Mouse (Mus musculus): ENCODE measurements at regions not wholly inside any gene's neighbourhood (a gene's known extent, or its start where the extent isn't known, plus 50 kb on each side); places are given as distances from the start of the nearest gene placed in this dataset.

- no peak for TF ChIP-seq ZC3H11A (IDR thresholded peaks at IDR 0.05; ENCODE audit: borderline replicate concordance, low read depth, low read length)
- TF ChIP-seq HCFC1 (IDR thresholded peaks at IDR 0.05; ENCODE audit: borderline replicate concordance, insufficient read depth, low read length), result no peak
- TF ChIP-seq CHD2 (IDR thresholded peaks at IDR 0.05; ENCODE audit: low read depth, low read length), result no peak
- no peak overlapping the region for H3K27ac ChIP-seq (ENCODE audit: insufficient read depth, low read depth, low read length, poor library complexity, severe bottlenecking)
- no peaks in the 10 kb centered on the region for H3K9me3 ChIP-seq (ENCODE audit: control insufficient read depth, insufficient read depth, low read depth, low read length)
- H3K4me1 ChIP-seq (ENCODE audit: control insufficient read depth in 2 of 2, insufficient read depth in 2 of 2, low read length in 2 of 2, poor library complexity in 1 of 2), result no peaks in the 10 kb centered on the region
- no peak overlapping the region for H3K9ac ChIP-seq (ENCODE audit: insufficient read depth, low read depth, low read length, poor library complexity, severe bottlenecking)
- DNase-seq (ENCODE audit: low read depth, low spot score), result no peak
- no peak overlapping the region for H3K4me3 ChIP-seq (ENCODE audit: insufficient read depth in 1 of 2, low read depth in 1 of 2, low read length in 2 of 2, poor library complexity in 1 of 2, severe bottlenecking in 1 of 2)
- no peaks in the 10 kb centered on the region for H3K36me3 ChIP-seq (ENCODE audit: control insufficient read depth, insufficient read depth, low read length, poor library complexity, severe bottlenecking)
- in situ Hi-C loops (cut with MboI; ENCODE audit: low sequenced_read_pairs in 2 of 2, unreplicated experiment in 2 of 2), result no loop called here
Observed at GRCm38 (mm10) chr11:114238801-114239200, 172.0 kb upstream of the Sdk2 start.

- no peaks in the 10 kb centered on the region for H3K36me3 ChIP-seq (ENCODE audit: control insufficient read depth, insufficient read depth, low read length, poor library complexity, severe bottlenecking)
- in situ Hi-C loops (cut with MboI; ENCODE audit: low sequenced_read_pairs in 2 of 2, unreplicated experiment in 2 of 2), result no loop called here
- no peak overlapping the region for H3K9ac ChIP-seq (ENCODE audit: insufficient read depth, low read depth, low read length, poor library complexity, severe bottlenecking)
- TF ChIP-seq HCFC1 (IDR thresholded peaks at IDR 0.05; ENCODE audit: borderline replicate concordance, insufficient read depth, low read length) (no peak), CHD2 (IDR thresholded peaks at IDR 0.05; ENCODE audit: low read depth, low read length) (no peak), ZC3H11A (IDR thresholded peaks at IDR 0.05; ENCODE audit: borderline replicate concordance, low read depth, low read length) (no peak)
- H3K9me3 ChIP-seq (ENCODE audit: control insufficient read depth, insufficient read depth, low read depth, low read length), result no peaks in the 10 kb centered on the region
- no peak for DNase-seq (ENCODE audit: low read depth, low spot score)
- H3K27ac ChIP-seq (ENCODE audit: insufficient read depth, low read depth, low read length, poor library complexity, severe bottlenecking), result no peak overlapping the region
- H3K4me3 ChIP-seq (ENCODE audit: insufficient read depth in 1 of 2, low read depth in 1 of 2, low read length in 2 of 2, poor library complexity in 1 of 2, severe bottlenecking in 1 of 2), result no peak overlapping the region
- H3K4me1 ChIP-seq (ENCODE audit: control insufficient read depth in 2 of 2, insufficient read depth in 2 of 2, low read length in 2 of 2, poor library complexity in 1 of 2), result no peaks in the 10 kb centered on the region
Observed at GRCm38 (mm10) chr11:114238316-114238715, 171.5 kb upstream of the Sdk2 start.

- no peak overlapping the region for H3K4me3 ChIP-seq (ENCODE audit: insufficient read depth in 1 of 2, low read depth in 1 of 2, low read length in 2 of 2, poor library complexity in 1 of 2, severe bottlenecking in 1 of 2)
- in situ Hi-C loops (cut with MboI; ENCODE audit: low sequenced_read_pairs in 2 of 2, unreplicated experiment in 2 of 2), result no loop called here
- DNase-seq (ENCODE audit: low read depth, low spot score), result no peak
Observed at GRCm38 (mm10) chr11:114234542-114234910, 167.7 kb upstream of the Sdk2 start.

DNA sequence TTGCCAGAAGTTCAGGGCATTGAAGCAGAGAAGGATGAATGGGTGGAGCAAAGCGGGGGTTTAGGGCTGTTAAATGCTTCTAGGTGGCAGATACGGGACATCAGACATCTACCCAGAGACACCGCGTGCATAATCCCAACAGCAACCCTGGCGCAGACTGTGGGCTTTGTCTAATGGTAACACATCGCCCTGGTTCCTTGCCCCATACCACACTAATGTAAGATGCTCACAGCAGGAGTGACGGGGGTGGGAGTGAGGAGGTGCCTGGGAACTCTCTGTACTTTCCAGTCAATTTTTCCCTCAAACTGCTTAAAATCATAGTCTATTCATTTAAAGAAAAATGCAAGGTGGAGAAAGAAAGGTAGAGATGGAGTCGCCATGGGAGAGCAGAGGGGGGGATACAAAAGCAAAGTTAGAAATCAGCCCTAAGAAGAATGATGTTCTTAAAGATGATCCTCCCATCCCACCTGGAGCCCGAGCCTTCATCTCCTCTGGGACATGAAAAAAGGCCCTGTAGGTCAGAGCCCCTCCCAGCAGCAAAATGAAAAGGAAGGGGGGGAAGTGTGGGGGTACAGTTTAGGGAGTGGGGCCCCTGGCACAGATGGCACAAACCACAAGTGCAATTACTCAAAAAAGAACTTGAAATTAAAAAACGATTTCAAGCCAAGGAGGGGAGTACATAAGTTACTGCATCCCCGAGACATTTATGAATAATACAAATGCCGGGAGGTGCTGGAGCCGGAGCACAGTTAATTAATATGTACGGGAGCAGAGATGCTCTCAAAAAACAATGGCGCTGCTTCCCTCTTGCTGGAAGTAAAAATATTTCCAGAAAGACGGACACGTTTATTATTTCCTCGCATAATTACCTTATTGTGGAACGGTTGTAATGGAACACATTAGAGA, 167.0 kb upstream of the Sdk2 start:
- no peak for TF ChIP-seq CHD2 (IDR thresholded peaks at IDR 0.05; ENCODE audit: low read depth, low read length)
- TF ChIP-seq ZC3H11A (IDR thresholded peaks at IDR 0.05; ENCODE audit: borderline replicate concordance, low read depth, low read length), result no peak
- TF ChIP-seq ZNF384 (IDR thresholded peaks at IDR 0.05; ENCODE audit: low read depth, low read length), result no peak
- TF ChIP-seq HCFC1 (IDR thresholded peaks at IDR 0.05; ENCODE audit: borderline replicate concordance, insufficient read depth, low read length), result no peak
- no peak for TF ChIP-seq MAFK (IDR thresholded peaks at IDR 0.05; ENCODE audit: insufficient read depth, low read depth, low read length)
- Histone ChIP-seq H3K4me1 (ENCODE audit: control insufficient read depth in 2 of 2, insufficient read depth in 2 of 2, low read length in 2 of 2, poor library complexity in 1 of 2) (no peaks in the 10 kb centered on the region), H3K4me3 (ENCODE audit: insufficient read depth in 1 of 2, low read depth in 1 of 2, low read length in 2 of 2, poor library complexity in 1 of 2, severe bottlenecking in 1 of 2) (no peak overlapping the region), H3K27ac (ENCODE audit: insufficient read depth, low read depth, low read length, poor library complexity, severe bottlenecking) (no peak overlapping the region; the same call in 1 of the 2 replicates), H3K36me3 (ENCODE audit: control insufficient read depth, insufficient read depth, low read length, poor library complexity, severe bottlenecking) (no peaks in the 10 kb centered on the region), H3K9ac (ENCODE audit: insufficient read depth, low read depth, low read length, poor library complexity, severe bottlenecking) (no peak overlapping the region), H3K9me3 (ENCODE audit: control insufficient read depth, insufficient read depth, low read depth, low read length) (no peaks in the 10 kb centered on the region)
- no peak for DNase-seq (ENCODE audit: low read depth, low spot score)
- in situ Hi-C loops (cut with MboI; ENCODE audit: low sequenced_read_pairs in 2 of 2, unreplicated experiment in 2 of 2), result no loop called here

More at GRCm38 (mm10) chr11:114234542-114234910, 167.7 kb upstream of the Sdk2 start:
- H3K9ac ChIP-seq (ENCODE audit: insufficient read depth, low read depth, low read length, poor library complexity, severe bottlenecking), result no peak overlapping the region
- H3K4me1 ChIP-seq (ENCODE audit: control insufficient read depth in 2 of 2, insufficient read depth in 2 of 2, low read length in 2 of 2, poor library complexity in 1 of 2), result no peaks in the 10 kb centered on the region
- H3K36me3 ChIP-seq (ENCODE audit: control insufficient read depth, insufficient read depth, low read length, poor library complexity, severe bottlenecking), result no peaks in the 10 kb centered on the region
- H3K27ac ChIP-seq (ENCODE audit: insufficient read depth, low read depth, low read length, poor library complexity, severe bottlenecking), result no peak overlapping the region; the same call in 1 of the 2 replicates
- TF ChIP-seq ZNF384 (IDR thresholded peaks at IDR 0.05; ENCODE audit: low read depth, low read length) (no peak), ZC3H11A (IDR thresholded peaks at IDR 0.05; ENCODE audit: borderline replicate concordance, low read depth, low read length) (no peak), HCFC1 (IDR thresholded peaks at IDR 0.05; ENCODE audit: borderline replicate concordance, insufficient read depth, low read length) (no peak), CHD2 (IDR thresholded peaks at IDR 0.05; ENCODE audit: low read depth, low read length) (no peak), MAFK (IDR thresholded peaks at IDR 0.05; ENCODE audit: insufficient read depth, low read depth, low read length) (no peak)
- no peaks in the 10 kb centered on the region for H3K9me3 ChIP-seq (ENCODE audit: control insufficient read depth, insufficient read depth, low read depth, low read length)

Measured in ES-E14 (cell line).